Mouse (Mus musculus) stomach, postnatal 0 days (tissue): ENCODE measurements around the gene Gid8.

Experiments used
- CTCF ChIP-seq: IDR thresholded peaks from 2 replicates; pipeline ENCODE4 v1.5.1; 2016; ENCODE audit warnings: antibody characterized with exemption, low read depth, mild to moderate bottlenecking, moderate library complexity
- EP300 ChIP-seq: optimal IDR thresholded peaks from 2 replicates; pipeline ENCODE3; 2016; ENCODE audit warnings: antibody characterized with exemption

GRCm38 (mm10) chr2:180700457-180700856 is 9.5 kb upstream of the Gid8 start:
- TF ChIP-seq EP300, result no peak
- TF ChIP-seq CTCF, result no peak
